ENCODE assay signal across 7 mouse cellular contexts in genomic region chrX:161907595-161908592, GRCm38 (mm10).
DNase-seq lines count a peak whose midpoint lies in the region; ATAC-seq lines count a peak whose summit lies in the region.

No protein-coding gene starts in this region.

- H3K9me3 ChIP-seq in lung, embryonic 16.5 days (ENCODE audit: control insufficient read depth, low read length) = no peaks in the 10 kb centered on the region
- H3K9me3 ChIP-seq in forebrain, embryonic 13.5 days (replicated peaks) = no peaks in the 10 kb centered on the region
- no peaks in the 10 kb centered on the region for H3K9me3 ChIP-seq in neural tube, embryonic 14.5 days (ENCODE audit: control insufficient read depth, low read length)

- H3K4me3 ChIP-seq in lung, embryonic 16.5 days (ENCODE audit: low read length) = peak overlapping the region; percentile 48
- H3K4me3 ChIP-seq in forebrain, embryonic 13.5 days = peak overlapping the region; percentile 46
- peak overlapping the region; percentile 41 for H3K4me3 ChIP-seq in neural tube, embryonic 14.5 days (ENCODE audit: low read depth, low read length)

- peaks cover 30% of the 10 kb centered on the region for H3K27me3 ChIP-seq in lung, embryonic 16.5 days (ENCODE audit: control insufficient read depth, insufficient read depth, low read depth, low read length)
- H3K27me3 ChIP-seq in forebrain, embryonic 13.5 days = peaks cover 45% of the 10 kb centered on the region
- peaks cover 15% of the 10 kb centered on the region for H3K27me3 ChIP-seq in neural tube, embryonic 14.5 days (ENCODE audit: control insufficient read depth, insufficient read depth, low read length)

- no peaks in the 10 kb centered on the region for H3K36me3 ChIP-seq in lung, embryonic 16.5 days (ENCODE audit: control insufficient read depth, insufficient read depth, low read length)
- no peaks in the 10 kb centered on the region for H3K36me3 ChIP-seq in forebrain, embryonic 13.5 days (ENCODE audit: poor library complexity, severe bottlenecking)
- H3K36me3 ChIP-seq in neural tube, embryonic 14.5 days (ENCODE audit: control insufficient read depth, insufficient read depth, low read length) = no peaks in the 10 kb centered on the region

- H3K4me1 ChIP-seq in lung, embryonic 16.5 days (replicated peaks; ENCODE audit: control insufficient read depth, insufficient read depth, low read length) = peaks cover 7% of the 10 kb centered on the region; the same call in 1 of the 2 replicates
- H3K4me1 ChIP-seq in forebrain, embryonic 13.5 days = no peaks in the 10 kb centered on the region
- H3K4me1 ChIP-seq in neural tube, embryonic 14.5 days (ENCODE audit: control insufficient read depth, insufficient read depth, low read length) = 0 out of 2 replicates have a peak, but pooled peaks cover 3% of the 10 kb centered on the region

- no peak for DNase-seq in lung, postnatal 36 days
- peak; percentile 7 for DNase-seq in kidney, postnatal 14 days
- DNase-seq in spleen, adult 12 weeks (ENCODE audit: low spot score) = no peak
- DNase-seq in frontal cortex, postnatal 25 days (ENCODE audit: low spot score in 2 of 2) = no peak

- ATAC-seq in lung, embryonic 16.5 days (ENCODE audit: low read depth) = peak; percentile 31; the same call in 1 of the 2 replicates
- ATAC-seq in forebrain, embryonic 13.5 days = peak; percentile 79
- peak; percentile 75 for ATAC-seq in neural tube, embryonic 14.5 days (ENCODE audit: low read depth)

- H3K4me2 ChIP-seq in lung, embryonic 16.5 days (ENCODE audit: low read depth, low read length) = peak overlapping the region; percentile 82
- H3K4me2 ChIP-seq in forebrain, embryonic 13.5 days = peak overlapping the region; percentile 82
- peak overlapping the region; percentile 67 for H3K4me2 ChIP-seq in neural tube, embryonic 14.5 days (ENCODE audit: low read depth, low read length)

- 15% methylated on average over 52 of the region's 53 CpGs for WGBS in lung, embryonic 16.5 days
- 23% methylated on average over 46 of the region's 53 CpGs for WGBS in forebrain, embryonic 13.5 days
- WGBS in neural tube, embryonic 14.5 days = 17% methylated on average over 47 of the region's 53 CpGs

- no peak overlapping the region for H3K27ac ChIP-seq in lung, embryonic 16.5 days (ENCODE audit: low read length)
- 0 out of 2 replicates have a peak overlapping the region, but pooled peaks have one; percentile 25 for H3K27ac ChIP-seq in forebrain, embryonic 13.5 days
- H3K27ac ChIP-seq in neural tube, embryonic 14.5 days (ENCODE audit: low read depth, low read length) = peak overlapping the region; percentile 66

- H3K9ac ChIP-seq in lung, embryonic 16.5 days (ENCODE audit: low read length) = no peak overlapping the region
- H3K9ac ChIP-seq in forebrain, embryonic 13.5 days = peak overlapping the region; percentile 48
- peak overlapping the region; percentile 51 for H3K9ac ChIP-seq in neural tube, embryonic 14.5 days (replicated peaks; ENCODE audit: low read depth, low read length)
